Mouse (Mus musculus) MEL (cell line): Measurements from ENCODE around the gene Tnik. TPM values are rescaled to one million over a fixed set of nuclear protein-coding genes. Genes with fewer than 3 reads are reported as not detected.

Experiments
- DNase-seq: peaks from one replicate; pipeline ENCODE4 v3.0.0; 2011; ENCODE audit warnings: low read depth, low spot score
- H3K27ac ChIP-seq: 2 replicates; pipeline ENCODE4 v1.5.1; 2012; ENCODE audit warnings: low read depth, mild to moderate bottlenecking, control low read depth, low read length, moderate library complexity; ENCODE audit not compliant: control insufficient read depth
- H3K27me3 ChIP-seq, 2 experiments: fragments of 150-350 bp in 1 of 2; sonication (generic) in 1 of 2; 2 replicates each; pipeline ENCODE4 v1.6.1; 2012; ENCODE audit warnings: low read length in 2 of 2, mild to moderate bottlenecking in 2 of 2, improper control_type of control experiment in 1 of 2, moderate library complexity in 1 of 2; ENCODE audit not compliant: insufficient read depth in 2 of 2, control insufficient read depth in 1 of 2
- H3K36me3 ChIP-seq, 2 experiments: 2 replicates each; pipeline ENCODE4 v1.6.1; 2012 to 2014; ENCODE audit warnings: low read length in 2 of 2, improper control_type of control experiment in 1 of 2, inconsistent platforms in 1 of 2, mild to moderate bottlenecking in 1 of 2; ENCODE audit not compliant: insufficient read depth in 2 of 2, control insufficient read depth in 1 of 2
- H3K4me1 ChIP-seq, 2 experiments: fragments of 150-350 bp in 1 of 2; sonication (generic) in 1 of 2; 2 replicates each; pipeline ENCODE4 v1.6.1; 2012; ENCODE audit warnings: low read length in 2 of 2, improper control_type of control experiment in 1 of 2, mild to moderate bottlenecking in 1 of 2; ENCODE audit not compliant: insufficient read depth in 2 of 2, control insufficient read depth in 1 of 2
- H3K4me3 ChIP-seq, 2 experiments: fragments of 150-350 bp in 1 of 2; sonication (generic) in 1 of 2; 2 replicates each; pipeline ENCODE4 v1.5.1; 2012; ENCODE audit warnings: low read depth in 2 of 2, low read length in 2 of 2, mild to moderate bottlenecking in 2 of 2, moderate library complexity in 2 of 2, control low read depth in 1 of 2, improper control_type of control experiment in 1 of 2; ENCODE audit not compliant: control insufficient read depth in 1 of 2, insufficient read depth in 1 of 2
- H3K79me2 ChIP-seq: 2 replicates; pipeline ENCODE4 v1.6.1; 2012; ENCODE audit warnings: mild to moderate bottlenecking, low read length, moderate library complexity; ENCODE audit not compliant: control insufficient read depth, poor library complexity, insufficient read depth
- H3K9ac ChIP-seq: 2 replicates; pipeline ENCODE4 v1.6.1; 2012; ENCODE audit warnings: low read depth, mild to moderate bottlenecking, control low read depth, low read length, moderate library complexity; ENCODE audit not compliant: control insufficient read depth, poor library complexity, severe bottlenecking
- H3K9me3 ChIP-seq: fragments of 150-350 bp; sonication (generic); replicated peaks from 2 replicates; pipeline ENCODE4 v1.6.1; 2012; ENCODE audit warnings: mild to moderate bottlenecking, low read length, improper control_type of control experiment, moderate library complexity; ENCODE audit not compliant: insufficient read depth
- CHD1 ChIP-seq: IDR thresholded peaks from 2 replicates; pipeline ENCODE4 v1.6.1; 2012; ENCODE audit warnings: low read depth, mild to moderate bottlenecking, inconsistent platforms, low read length, improper control_type of control experiment
- CHD2 ChIP-seq: IDR thresholded peaks from 2 replicates; pipeline ENCODE4 v1.6.1; 2011; ENCODE audit warnings: low read length, improper control_type of control experiment
- E2F4 ChIP-seq: IDR thresholded peaks from 2 replicates; pipeline ENCODE4 v1.6.1; 2011; ENCODE audit warnings: low read depth, low read length, improper control_type of control experiment, borderline replicate concordance
- ELF1 ChIP-seq: IDR thresholded peaks from 2 replicates; pipeline ENCODE4 v1.6.1; 2014; ENCODE audit warnings: low read depth, mild to moderate bottlenecking, inconsistent platforms, low read length, improper control_type of control experiment, moderate library complexity
- EP300 ChIP-seq, 2 experiments: IDR thresholded peaks; 2 replicates each; pipeline ENCODE4 v1.6.1; 2011; ENCODE audit warnings: improper control_type of control experiment in 2 of 2, low read length in 2 of 2, low read depth in 1 of 2, mild to moderate bottlenecking in 1 of 2
- GABPA ChIP-seq: IDR thresholded peaks from 2 replicates; pipeline ENCODE4 v1.6.1; 2012; ENCODE audit warnings: low read depth, mild to moderate bottlenecking, inconsistent platforms, low read length, improper control_type of control experiment, moderate library complexity
- GATA1 ChIP-seq: IDR thresholded peaks from 2 replicates; pipeline ENCODE4 v1.6.1; 2011; ENCODE audit warnings: low read depth, low read length, improper control_type of control experiment
- HCFC1 ChIP-seq: IDR thresholded peaks from 2 replicates; pipeline ENCODE4 v1.6.1; 2012; ENCODE audit warnings: low read depth, mild to moderate bottlenecking, inconsistent platforms, low read length, improper control_type of control experiment, moderate library complexity
- MAFK ChIP-seq: IDR thresholded peaks from 2 replicates; pipeline ENCODE4 v1.6.1; 2011; ENCODE audit warnings: low read depth, mild to moderate bottlenecking, low read length, improper control_type of control experiment, borderline replicate concordance
- MAZ ChIP-seq: IDR thresholded peaks from 2 replicates; pipeline ENCODE4 v1.6.1; 2012; ENCODE audit warnings: low read depth, mild to moderate bottlenecking, inconsistent platforms, low read length, improper control_type of control experiment
- MXI1 ChIP-seq: IDR thresholded peaks from 2 replicates; pipeline ENCODE4 v1.6.1; 2011; ENCODE audit warnings: mild to moderate bottlenecking, low read depth, low read length, improper control_type of control experiment
- MYB ChIP-seq: IDR thresholded peaks from 2 replicates; pipeline ENCODE4 v1.6.1; 2011; ENCODE audit warnings: mild to moderate bottlenecking, low read depth, low read length, improper control_type of control experiment
- MYC ChIP-seq: IDR thresholded peaks from 2 replicates; pipeline ENCODE4 v1.6.1; 2011; ENCODE audit warnings: low read depth, mild to moderate bottlenecking, low read length, improper control_type of control experiment, moderate library complexity
- POLR2A ChIP-seq, 2 experiments: IDR thresholded peaks; 2 replicates each; pipeline ENCODE4 v1.6.1; 2011 to 2012; ENCODE audit warnings: low read length in 2 of 2, mild to moderate bottlenecking in 2 of 2, control low read depth in 1 of 2, improper control_type of control experiment in 1 of 2, low read depth in 1 of 2, moderate library complexity in 1 of 2; ENCODE audit not compliant: control insufficient read depth in 1 of 2, insufficient read depth in 1 of 2, poor library complexity in 1 of 2
- POLR2AphosphoS2 ChIP-seq: IDR thresholded peaks from 2 replicates; pipeline ENCODE4 v1.6.1; 2011; ENCODE audit warnings: low read length, improper control_type of control experiment
- RAD21 ChIP-seq: IDR thresholded peaks from 2 replicates; pipeline ENCODE4 v1.6.1; 2011; ENCODE audit warnings: mild to moderate bottlenecking, low read depth, low read length, improper control_type of control experiment
- RCOR1 ChIP-seq: IDR thresholded peaks from 2 replicates; pipeline ENCODE4 v1.6.1; 2012; ENCODE audit warnings: low read depth, mild to moderate bottlenecking, inconsistent platforms, low read length, improper control_type of control experiment
- SMC3 ChIP-seq: IDR thresholded peaks from 2 replicates; pipeline ENCODE4 v1.6.1; 2011; ENCODE audit warnings: low read depth, low read length, improper control_type of control experiment
- TCF12 ChIP-seq: IDR thresholded peaks from 2 replicates; pipeline ENCODE4 v1.6.1; 2014; ENCODE audit warnings: low read depth, mild to moderate bottlenecking, inconsistent platforms, low read length, improper control_type of control experiment, moderate library complexity
- USF1 ChIP-seq: IDR thresholded peaks from 2 replicates; pipeline ENCODE4 v1.6.1; 2014; ENCODE audit warnings: low read depth, mild to moderate bottlenecking, inconsistent platforms, low read length, improper control_type of control experiment, moderate library complexity
- USF2 ChIP-seq, 2 experiments: IDR thresholded peaks; 2 replicates each; pipeline ENCODE4 v1.6.1; 2011 to 2012; ENCODE audit warnings: improper control_type of control experiment in 2 of 2, low read length in 2 of 2, borderline replicate concordance in 1 of 2, inconsistent platforms in 1 of 2, low read depth in 1 of 2, mild to moderate bottlenecking in 1 of 2; ENCODE audit not compliant: insufficient read depth in 1 of 2
- ZKSCAN1 ChIP-seq: IDR thresholded peaks from 2 replicates; pipeline ENCODE4 v1.6.1; 2012; ENCODE audit warnings: low read depth, mild to moderate bottlenecking, inconsistent platforms, low read length, improper control_type of control experiment, moderate library complexity
- ZNF384 ChIP-seq: IDR thresholded peaks from 2 replicates; pipeline ENCODE4 v1.6.1; 2012; ENCODE audit warnings: low read depth, mild to moderate bottlenecking, inconsistent platforms, low read length, improper control_type of control experiment
- polyA plus RNA-seq, 2 experiments: library from polyadenylated mRNA; stranded (reverse) in 1 of 2; unstranded in 1 of 2; fragments of >175 nt in 1 of 2; fragments of >200 nt in 1 of 2; gene quantifications; 2 replicates each; pipeline versions ENCODE4 v1.2.1 to v1.2.4; 2012; ENCODE audit warnings: low replicate concordance in 2 of 2, low read depth in 1 of 2; ENCODE audit not compliant: insufficient read length in 2 of 2, insufficient read depth in 1 of 2, missing spikeins in 1 of 2
- total RNA-seq: library from RNA; depleted of rRNA; stranded (reverse); fragments of 300-350 nt; gene quantifications from 2 replicates; pipeline ENCODE4 v1.2.3, GENCODE M21; 2012

Tnik gene
- total and polyA plus RNA-seq, 3 experiments = 9.9 to 78.4 (median 13.6) TPM

GRCm38 (mm10) chr3:28652574-28652973 lies 389.6 kb downstream of the Tnik start:
- H3K36me3 ChIP-seq = no peaks in the 10 kb centered on the region; a peak in 1 of 4 replicates
- no peaks in the 10 kb centered on the region for H3K27me3 ChIP-seq
- no peaks in the 10 kb centered on the region; the same call in 1 of the 2 replicates for H3K9me3 ChIP-seq
- no peaks in the 10 kb centered on the region for H3K4me1 ChIP-seq
- H3K9ac ChIP-seq = no peak overlapping the region
- H3K79me2 ChIP-seq = no peaks in the 10 kb centered on the region
- no peak for TF ChIP-seq USF2 (IDR thresholded peaks at IDR 0.05; ENCODE audit: borderline replicate concordance in 1 of 2, insufficient read depth in 1 of 2, low read depth in 1 of 2, low read length in 2 of 2)
- no peak for TF ChIP-seq CHD1
- TF ChIP-seq TCF12 = no peak
- no peak for TF ChIP-seq POLR2A (IDR thresholded peaks at IDR 0.05; ENCODE audit: control insufficient read depth in 1 of 2, insufficient read depth in 1 of 2, low read depth in 1 of 2, low read length in 2 of 2, poor library complexity in 1 of 2)
- TF ChIP-seq MAZ = no peak
- TF ChIP-seq ZNF384 = no peak
- no peak for TF ChIP-seq MYB
- no peak for TF ChIP-seq EP300 (IDR thresholded peaks at IDR 0.05; ENCODE audit: low read depth in 1 of 2, low read length in 2 of 2)
- no peak for TF ChIP-seq USF1
- no peak for TF ChIP-seq HCFC1
- TF ChIP-seq GATA1 = no peak
- no peak for TF ChIP-seq ELF1
- TF ChIP-seq MXI1 = no peak
- TF ChIP-seq MAFK = no peak
- no peak for TF ChIP-seq E2F4
- no peak for TF ChIP-seq GABPA
- no peak for TF ChIP-seq ZKSCAN1
- TF ChIP-seq POLR2AphosphoS2 = no peak
- no peak for TF ChIP-seq RAD21
- TF ChIP-seq SMC3 = no peak
- TF ChIP-seq, all 39 proteins: peak for 0
- Histone ChIP-seq H3K27ac (no peak overlapping the region), H3K4me3 (no peak overlapping the region)
- no peak for DNase-seq

- H3K4me3 ChIP-seq = no peak overlapping the region
- no peaks in the 10 kb centered on the region; a peak in 1 of 4 replicates for H3K36me3 ChIP-seq
- no peak for DNase-seq
- TF ChIP-seq TCF12 (no peak), SMC3 (no peak), EP300 (IDR thresholded peaks at IDR 0.05; ENCODE audit: low read depth in 1 of 2, low read length in 2 of 2) (no peak), CHD2 (no peak), MYC (no peak), MAFK (no peak), POLR2AphosphoS2 (no peak), USF2 (IDR thresholded peaks at IDR 0.05; ENCODE audit: borderline replicate concordance in 1 of 2, insufficient read depth in 1 of 2, low read depth in 1 of 2, low read length in 2 of 2) (no peak), RCOR1 (no peak)
- H3K4me1 ChIP-seq = no peaks in the 10 kb centered on the region
- H3K27ac ChIP-seq = no peak overlapping the region
- H3K9ac ChIP-seq = no peak overlapping the region
- no peaks in the 10 kb centered on the region for H3K79me2 ChIP-seq
- H3K9me3 ChIP-seq = no peaks in the 10 kb centered on the region; the same call in 1 of the 2 replicates
- no peaks in the 10 kb centered on the region for H3K27me3 ChIP-seq
Observed at GRCm38 (mm10) chr3:28653043-28653442, 390.0 kb downstream of the Tnik start.
